Mouse (Mus musculus): ENCODE measurements around the gene Tmem39a.
A peak's percentile ranks its signal among the peaks of the same experiment; 100 is the strongest.

Gene Tmem39a

DNA sequence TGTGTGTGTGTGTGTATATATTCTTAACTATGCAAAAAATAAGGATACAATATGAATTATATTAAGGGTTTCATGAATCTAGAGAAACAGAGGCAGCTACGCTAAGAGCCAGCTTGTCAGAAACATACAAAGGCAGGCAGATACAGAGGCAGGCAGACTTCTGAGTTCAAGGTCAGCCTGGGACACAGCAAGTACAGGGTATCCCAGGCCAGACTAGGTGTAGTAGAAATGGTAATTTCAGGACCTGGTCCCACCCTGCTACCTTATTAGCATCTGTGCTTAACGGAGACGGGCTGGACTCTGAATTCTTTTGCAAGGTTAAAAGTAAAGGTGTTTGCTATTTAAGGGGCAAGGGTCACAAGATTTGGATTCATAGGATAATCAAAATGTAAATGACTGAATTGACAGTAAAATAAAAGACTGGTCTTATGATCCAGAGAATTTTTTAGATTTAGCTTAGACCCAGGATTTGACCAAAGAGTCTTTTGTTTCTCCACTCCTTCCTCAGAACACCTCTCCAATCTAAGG, at the start of gene Tmem39a:
TSS of gene Tmem39a (plus strand) at position 478 of the 528 bp plus-strand sequence.
- DNase-seq = no peak

DNA sequence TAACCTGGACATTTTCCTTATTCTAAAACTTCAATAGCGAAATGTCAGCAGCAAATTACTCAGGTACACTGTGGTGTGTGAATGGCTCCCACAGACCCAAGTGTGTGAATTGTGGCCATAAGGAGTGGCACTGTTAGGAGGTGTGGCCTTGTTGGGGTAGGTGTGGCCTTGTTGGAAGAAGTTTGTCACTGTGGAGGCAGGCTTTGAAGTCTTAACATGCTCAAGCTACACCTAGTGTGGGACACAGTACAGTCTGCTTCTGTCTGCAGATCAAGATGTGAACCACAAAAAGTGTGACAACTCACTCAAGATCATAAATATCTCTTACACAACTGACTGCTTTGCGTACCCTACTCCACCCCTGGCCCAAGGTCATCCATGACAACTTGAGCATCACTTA, 47.7 kb upstream of the Tmem39a start:
- no peak for DNase-seq

DNA sequence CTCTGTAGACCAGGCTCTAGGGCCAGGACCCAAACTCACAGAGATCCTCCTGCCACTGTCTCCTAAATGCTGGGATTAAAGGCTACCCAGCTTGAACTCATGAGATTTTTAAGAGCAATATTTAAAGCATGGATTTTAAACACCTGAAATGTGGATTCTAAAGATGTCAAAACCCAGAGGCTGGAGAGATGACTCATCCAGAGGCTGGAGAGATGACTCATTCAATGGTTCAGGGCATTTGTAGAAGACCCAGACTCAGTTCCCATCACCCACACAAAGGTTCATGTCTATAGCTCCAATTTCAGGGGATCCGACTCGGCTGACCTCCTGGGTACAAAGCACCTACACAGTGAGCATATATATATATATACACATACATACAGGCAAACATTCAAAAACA, 39.4 kb upstream of the Tmem39a start:
- no peak for DNase-seq

DNA sequence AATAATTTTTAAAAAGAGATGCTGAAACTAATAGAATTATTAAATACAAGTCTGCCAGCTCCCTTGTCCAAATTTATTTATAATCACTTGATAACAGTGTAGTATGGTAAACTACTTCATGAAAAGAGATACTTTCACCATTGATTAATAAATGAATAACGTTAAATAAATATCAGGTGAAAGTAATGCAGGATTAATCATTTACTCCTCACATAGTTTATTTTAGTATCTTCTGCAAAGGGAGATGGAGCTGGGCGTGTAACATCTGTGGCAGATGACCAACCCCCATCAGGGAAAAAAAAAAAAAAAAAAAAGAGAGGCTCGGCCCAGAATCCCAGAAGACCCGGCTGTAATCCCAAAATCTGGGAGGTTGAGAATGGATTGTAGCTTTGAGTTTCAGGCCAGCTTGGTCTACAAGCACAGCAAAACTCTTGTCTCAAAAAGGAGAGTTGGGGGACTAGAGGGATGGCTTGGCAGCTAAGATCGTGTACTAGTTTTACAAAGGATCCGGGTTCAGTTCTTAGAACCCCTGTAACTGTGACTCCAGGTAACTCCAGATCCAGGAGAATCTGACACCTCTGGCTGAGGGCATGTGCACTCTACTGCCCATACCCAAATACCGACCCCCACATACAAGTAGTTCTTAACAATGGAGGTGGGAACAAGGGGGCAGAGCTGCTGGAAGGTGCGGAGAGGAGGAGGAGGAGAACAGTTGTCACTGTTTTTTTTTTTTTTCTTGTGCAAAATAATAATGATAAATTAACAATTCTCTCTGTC, 37.1 kb upstream of the Tmem39a start:
- DNase-seq = no peak

DNA sequence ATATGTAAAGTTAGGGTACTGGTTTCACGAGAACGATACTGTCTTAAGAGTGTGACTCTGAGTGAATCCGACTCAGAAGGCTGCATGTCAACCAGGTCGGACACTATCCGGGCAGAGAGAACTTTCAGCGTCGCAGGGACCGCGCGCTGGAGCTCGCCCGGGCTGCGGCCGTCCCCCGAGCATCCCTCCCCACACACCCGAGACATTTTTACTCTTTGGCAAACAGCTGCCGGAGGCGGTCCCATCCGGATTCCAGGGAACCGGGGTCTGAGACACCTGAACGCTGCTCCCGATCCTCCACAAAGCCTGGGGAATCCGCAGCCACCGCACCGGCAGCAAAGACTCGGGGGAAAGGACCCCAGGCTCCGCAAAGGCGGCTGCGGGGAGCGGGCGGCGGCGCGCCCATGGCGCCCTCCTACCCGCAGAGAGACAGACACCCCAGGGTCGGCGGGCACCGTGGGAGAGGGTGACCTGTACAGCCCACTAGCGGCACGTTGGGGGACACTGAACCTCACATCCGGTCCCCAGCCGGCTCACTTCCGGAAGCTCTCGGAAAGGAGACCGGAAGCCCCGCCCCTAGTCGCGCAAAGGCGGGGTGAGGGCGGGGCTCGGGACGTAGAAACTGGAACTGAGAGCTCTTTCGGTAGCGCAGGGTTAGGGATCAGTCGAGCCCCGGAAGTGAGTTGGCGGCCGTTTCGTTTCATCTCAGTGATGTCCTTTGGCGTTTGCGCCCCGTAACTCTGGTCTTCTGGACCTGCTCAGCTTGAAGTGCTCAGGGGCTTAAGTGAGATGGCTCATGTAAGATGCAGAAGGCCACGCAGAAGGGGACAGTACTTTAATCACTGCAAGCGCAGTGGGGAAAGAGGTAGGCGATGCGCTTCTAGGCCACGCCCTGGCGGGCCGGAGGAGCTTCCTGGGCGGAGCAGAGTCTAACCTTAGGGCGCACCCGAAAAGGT, 36.1 kb upstream of the Tmem39a start, which contains the start of gene Timmdc1:
TSS of gene Timmdc1 (minus strand) at position 535 of the 956 bp plus-strand sequence.
- DNase-seq = peak; percentile 96

DNA sequence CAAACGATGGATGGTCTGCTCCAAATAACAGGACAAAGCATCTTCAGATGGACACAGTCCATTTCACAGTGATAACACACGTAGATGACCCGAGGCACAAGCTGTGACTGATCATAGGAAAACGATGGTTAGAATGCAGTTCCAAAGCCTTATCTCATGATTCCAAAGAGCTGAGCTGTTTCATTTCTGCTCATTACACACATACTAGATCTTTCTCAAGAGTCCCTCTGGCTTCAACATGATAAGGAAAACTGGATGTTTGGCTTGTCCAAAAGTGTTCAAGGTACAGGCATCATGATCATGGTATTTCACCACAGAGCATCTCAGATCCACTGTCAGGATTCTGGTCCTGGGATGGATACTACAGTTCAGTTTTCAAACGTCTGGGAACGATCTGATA, 32.2 kb upstream of the Tmem39a start:
- DNase-seq = no peak

DNA sequence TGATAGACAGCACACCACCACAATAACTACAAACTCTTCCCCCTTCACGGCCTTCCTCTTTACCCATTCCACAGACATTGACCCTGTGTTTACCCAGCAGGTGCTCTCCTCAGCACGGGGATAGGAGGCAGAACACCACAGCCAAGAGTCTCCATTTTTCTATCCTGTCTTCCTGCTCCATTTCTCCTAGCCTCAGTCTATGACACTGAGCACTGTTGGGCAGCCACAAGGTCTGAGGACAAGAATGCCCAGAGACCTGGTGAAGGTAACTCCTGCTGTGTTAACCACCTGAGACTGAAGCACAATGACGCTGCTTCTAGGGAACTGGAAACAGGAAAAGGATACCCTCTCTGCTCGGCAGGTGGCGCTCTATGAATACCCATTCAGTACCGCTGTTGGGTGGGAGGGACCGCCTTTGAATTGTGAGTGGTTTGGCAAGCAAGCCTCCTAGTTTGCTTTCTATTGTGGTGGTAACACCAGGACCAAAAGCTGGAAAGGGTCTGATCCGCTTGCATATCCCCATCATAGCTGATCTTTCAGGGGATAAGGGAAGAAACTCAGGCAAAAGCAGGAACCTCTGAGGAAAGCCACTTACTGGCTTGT, 21.9 kb upstream of the Tmem39a start:
- DNase-seq = peak; percentile 76

DNA sequence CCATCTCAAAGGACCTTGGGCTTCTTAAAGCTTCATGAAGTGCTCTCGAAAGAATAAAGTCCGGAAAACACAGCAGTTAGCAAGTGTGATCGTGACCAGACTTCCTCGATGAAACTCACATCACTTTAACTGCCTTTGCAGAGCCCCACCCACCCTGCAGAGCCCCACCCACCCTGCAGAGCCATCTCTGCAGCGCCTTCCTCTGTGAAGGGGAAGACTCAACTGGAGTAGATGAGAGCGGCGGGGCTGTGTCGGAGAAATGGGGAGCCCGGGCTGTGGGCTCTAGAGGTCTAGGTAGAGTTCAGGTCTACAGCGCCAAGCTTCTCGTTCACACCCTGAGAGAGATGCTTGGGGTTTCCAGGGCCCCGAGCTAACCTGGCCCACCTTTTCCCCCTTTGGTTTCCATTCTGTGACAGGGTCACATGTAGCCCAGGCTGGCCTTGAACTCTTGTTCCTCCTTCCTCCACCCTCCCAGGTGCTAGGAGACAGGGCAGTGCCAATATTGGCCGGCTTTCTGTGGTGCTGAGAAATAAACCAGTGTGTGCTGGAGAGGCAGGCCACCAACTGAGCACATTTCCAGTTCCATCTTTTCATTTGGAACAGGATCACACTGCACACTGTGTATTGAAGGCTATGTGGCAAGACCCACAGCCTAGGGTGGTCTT, 19.6 kb upstream of the Tmem39a start:
- DNase-seq = no peak

DNA sequence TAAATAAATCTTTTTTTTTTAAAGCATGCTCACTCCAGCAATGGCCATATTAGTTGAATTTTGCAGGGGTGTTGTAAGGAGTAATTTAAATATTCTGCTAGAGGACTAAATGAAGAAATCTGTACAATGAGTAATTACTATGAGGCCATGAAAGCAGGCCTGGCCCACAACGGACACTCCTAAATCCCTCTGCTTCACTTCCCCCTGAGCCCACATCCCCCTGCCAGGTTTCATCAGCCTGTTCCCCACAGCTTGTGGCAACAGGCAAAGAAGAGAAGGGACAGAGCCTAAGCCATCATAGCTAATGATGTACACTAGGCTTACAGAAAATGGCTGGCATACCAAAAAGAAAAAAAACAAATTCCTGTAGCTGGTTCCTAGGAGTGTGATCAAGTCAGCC, 10.5 kb upstream of the Tmem39a start:
- DNase-seq = no peak

DNA sequence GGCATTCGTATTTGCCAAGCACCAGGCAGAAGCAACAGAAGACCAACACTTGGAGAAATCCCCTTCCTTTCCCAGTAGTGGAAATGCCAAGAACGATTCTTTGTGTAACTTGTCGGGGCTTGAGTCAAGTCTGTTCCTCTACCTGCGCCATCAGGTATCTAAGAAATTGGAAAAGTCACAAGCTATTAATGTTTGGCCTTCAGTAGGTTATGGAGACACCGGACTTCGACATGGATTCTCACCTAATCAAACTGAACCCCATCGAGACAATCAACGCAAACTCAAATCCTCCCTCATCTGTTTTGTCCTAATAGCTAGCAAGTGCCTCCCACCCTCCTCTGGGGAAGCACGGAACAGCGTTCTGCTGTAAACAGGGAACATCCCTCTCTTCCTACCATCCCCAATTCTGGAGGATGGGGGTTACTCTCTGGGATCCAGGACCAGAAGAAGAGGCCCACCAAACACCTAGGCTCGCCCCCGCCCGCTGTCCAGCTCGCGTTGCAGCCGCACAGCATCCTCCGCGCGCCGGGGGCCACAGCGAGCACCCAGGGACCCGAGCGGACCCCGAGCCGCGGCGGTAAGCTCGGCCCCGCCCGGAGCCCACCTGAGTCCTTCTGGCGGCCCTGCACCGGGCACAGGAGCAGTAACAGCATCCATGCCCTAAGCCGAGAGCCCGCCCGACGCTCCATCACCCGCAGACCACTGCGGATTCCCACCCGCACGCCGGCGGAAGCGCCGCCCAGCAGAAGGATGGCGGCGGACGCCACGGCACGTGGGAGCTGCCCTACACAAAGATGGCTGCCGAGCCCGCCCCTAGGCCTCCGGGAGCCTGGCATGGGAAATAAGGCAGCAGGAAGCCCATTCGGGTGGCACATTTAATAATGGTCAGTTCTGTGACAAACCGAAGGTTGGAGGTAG, 8.8 kb upstream of the Tmem39a start, which contains the start of gene Poglut1:
TSS of gene Poglut1 (minus strand) at position 780 of the 918 bp plus-strand sequence.
- peak; percentile 75 for DNase-seq

DNA sequence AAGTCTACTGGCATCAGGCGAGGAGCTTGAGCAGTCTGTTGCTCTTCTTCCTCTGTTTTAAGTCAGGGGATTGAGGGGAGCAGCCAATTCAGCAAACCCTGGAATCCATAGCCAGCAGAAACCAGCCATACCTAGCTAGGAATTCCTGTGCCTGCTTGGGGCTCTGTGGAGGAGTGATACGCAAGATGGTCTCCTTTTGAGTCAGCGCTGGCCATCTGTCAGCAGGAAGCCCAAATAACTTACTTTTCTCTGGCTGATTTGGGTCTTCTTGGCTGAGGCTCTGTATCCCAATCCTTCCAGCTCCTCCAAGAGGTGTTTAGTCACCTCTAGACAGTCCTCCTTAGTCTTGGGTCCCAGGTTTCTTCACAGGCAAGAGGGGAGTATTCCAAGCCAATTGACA, 2.5 kb upstream of the Tmem39a start:
- DNase-seq = no peak

DNA sequence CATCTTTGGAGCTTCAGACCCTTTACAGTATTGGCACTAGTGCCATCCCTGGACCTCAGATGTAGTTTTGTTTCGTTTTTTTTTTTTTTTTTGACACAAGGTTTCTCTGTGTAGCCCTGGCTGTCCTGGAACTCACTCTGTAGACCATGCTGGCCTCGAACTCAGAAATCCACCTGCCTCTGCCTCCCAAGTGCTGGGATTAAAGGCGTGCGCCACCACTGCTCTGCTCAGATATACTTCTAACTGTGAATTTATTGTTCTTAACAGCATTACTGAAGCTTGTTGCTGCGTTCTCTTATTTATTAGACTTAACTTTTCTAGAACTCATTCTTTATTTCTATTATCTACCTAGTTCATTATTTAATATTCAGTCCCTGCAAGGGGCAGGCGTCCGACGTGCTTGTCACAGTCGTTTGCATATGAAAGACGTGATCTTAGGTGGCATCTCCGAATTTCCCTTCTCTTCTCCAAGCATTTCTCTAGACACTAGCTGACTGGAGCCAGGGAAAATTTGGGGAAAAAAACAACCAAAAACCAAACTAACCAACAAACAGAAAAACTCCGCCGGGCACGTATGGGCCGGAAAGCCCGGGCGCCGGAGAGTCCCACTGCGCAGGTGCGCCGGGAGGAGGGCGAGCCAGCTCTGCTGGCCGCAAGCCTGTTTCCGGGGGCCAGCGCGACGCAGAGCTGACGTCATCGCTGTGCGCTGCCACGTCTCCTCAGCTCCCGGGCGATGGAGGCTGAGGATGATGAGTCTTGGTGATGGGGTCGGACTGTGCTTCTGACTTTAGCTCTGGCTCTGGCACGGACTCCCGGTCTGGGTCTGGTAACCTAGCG, 3.9 kb downstream of the Tmem39a start:
- peak; percentile 94 for DNase-seq

DNA sequence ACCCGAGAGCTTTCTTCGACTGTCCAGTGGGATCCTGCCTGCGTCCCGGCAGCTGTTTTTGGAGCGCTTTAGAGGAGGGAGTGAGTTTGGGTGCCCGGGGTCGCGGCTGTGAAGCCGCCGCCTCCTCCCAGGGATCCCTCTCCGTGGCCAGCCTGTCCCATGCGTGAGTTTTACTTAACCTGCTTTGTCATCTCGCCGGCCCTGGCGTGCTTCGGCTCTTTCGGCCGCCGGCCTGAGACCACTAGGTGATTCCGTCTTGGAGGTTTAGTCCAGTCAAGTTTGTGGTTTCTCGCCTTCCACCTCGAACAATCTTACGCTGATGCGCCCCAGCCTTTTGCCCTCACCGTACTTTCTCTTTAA, 4.5 kb downstream of the Tmem39a start:
- DNase-seq = no peak

DNA sequence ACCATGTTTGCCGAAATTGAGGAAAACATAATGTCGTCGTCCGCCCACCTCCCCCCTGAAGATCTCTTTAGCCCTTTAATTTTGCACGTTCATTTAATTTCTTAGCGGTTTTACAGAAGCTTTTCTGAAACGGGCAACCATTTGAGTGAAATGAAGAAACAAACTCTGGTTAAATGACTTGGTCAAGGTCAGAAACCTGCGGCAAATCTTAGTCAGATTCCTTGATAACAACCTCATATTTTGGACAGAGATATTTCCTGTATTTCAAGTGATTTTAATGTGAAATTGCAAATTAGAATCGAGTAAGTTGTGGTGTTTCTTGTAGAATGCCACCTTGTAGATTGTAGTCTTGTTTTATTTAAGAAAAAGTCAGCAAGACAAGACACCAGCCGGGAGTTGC, 5.0 kb downstream of the Tmem39a start:
- DNase-seq = no peak

DNA sequence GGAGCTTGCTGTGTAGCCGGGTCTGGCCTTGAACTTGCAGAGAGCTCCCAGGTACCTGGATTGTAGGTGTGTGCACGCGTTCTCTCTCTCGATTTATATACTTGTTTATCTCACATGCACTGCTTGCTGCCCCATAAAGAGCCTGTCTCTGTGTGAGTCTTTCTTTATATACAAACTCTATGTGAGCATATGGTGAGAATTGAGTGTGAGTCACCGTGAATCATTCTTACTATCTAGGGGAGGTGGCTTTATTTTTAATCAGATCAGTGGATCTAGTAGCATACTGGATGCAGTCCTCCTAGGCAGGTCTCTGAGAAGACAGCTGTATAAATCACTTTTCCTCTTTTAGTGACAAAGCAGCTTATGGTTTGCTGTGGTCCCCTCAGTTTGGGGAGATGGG, 9.7 kb downstream of the Tmem39a start:
- DNase-seq = no peak

DNA sequence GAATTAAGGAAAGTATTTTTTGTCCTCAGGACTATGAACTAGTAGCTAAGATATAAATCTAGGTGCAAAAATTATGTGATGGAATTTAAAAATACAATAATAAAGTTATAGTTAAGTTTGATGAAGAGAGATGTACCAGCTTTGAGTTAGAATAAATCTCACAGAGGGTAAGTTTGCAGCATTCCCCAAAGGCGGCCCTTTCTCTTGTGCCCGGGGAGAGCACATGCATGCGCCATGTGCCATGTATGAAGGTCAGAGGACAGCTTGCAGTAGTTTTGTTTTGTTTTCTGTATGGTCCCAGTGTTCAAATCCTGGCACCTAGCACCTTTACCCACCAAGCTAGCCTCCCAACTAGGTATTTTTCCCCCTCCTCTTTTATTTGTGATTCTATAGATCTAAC, 13.0 kb downstream of the Tmem39a start:
- no peak for DNase-seq

DNA sequence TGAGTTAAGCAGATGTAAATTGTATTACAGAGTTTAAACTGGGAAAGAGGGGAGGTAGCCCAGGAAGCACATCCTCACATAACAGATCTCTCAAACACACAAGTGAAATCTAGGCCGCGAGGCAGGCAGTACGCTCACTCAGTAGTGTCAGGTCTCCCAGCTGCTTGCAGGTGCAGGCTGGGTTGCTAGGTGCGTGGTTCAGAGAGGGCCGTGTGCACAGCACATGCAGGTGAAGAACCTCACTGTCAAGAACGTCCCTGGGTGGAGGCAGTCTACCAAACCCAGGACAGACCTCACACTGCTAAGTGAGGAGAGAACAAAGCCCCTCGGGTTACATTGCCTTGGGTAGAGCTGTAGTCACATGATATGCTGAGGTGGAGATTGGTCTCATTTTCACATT, 26.3 kb downstream of the Tmem39a start:
- DNase-seq = no peak

DNA sequence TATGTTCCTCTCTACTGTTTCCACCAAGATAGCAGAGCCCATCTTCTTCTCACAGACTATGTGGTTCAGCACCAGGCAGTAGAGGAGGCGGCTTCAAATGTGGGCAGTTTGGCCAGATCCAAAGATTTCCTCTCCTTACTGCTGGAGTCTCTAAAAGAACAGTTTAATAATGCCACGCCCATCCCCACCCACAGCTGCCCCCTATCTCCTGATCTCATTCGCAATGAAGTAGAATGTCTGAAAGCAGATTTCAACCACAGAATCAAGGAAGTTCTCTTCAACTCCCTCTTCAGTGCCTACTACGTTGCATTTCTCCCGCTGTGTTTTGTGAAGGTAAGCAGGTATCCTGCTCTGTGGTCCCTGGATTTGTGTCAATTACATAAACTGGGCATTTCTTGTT, 26.7 kb downstream of the Tmem39a start:
- DNase-seq = no peak

DNA sequence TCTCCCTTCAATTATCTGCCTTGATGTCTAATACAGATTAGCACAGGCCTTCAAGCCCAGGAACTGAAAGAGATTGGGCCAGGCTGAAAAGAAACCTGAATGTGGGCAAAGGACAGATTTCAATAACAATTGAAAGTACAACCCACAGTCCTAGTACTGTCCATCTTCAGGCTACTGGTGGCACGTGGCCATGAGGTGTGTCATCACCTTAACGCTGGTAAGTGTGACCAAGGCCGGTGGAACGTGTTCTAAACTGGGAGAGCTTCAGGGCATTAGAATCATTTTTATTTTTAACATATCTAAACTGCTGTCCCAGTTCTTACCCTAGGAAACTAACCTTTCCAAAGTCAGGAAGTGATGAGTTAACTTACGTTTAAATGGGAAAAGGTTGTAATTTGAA, 28.7 kb downstream of the Tmem39a start:
- DNase-seq = no peak

DNA sequence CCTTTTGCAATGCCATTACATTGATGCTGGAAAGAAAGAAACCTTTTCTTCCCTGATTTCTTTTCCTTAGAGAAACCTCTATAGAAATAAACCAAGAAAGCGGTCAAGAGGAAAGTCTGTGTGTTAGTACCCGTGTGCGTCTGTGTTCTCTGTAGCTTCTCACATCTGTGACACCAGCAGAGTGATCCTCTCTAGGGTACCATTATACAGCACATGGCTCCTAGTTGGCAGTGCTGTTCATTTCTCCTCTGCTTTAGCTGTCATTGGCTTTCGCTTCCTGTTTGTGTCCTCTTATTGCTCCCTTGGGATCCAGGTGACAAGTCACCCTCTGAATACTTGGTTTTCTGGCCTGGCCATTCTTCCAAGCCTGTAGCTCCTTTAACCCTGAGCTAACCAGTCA, 29.1 kb downstream of the Tmem39a start:
- no peak for DNase-seq

DNA sequence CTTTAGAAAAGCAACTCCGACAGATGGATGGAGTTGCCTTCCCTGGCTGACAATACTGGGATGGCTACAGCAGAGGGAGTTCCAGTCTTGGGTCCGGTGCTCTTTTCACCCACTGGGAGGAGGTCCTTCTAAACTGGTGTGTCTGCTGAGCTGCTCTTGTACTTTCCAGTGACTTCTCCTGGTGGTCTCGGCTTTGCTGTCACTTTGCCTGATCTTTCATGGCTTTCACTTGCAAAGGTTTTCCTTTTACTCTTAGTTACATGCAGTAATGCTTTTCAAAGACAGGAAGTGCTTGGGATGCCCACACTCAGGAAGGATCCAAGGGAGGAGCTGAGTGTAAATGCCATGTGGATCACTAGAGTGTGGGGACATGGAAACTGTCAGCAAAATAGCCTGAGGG, 33.0 kb downstream of the Tmem39a start:
- no peak for DNase-seq

Data from liver (tissue).